Mouse (Mus musculus) embryonic facial prominence, embryonic 14.5 days (tissue): ENCODE measurements around the gene Mtr. TPM values are rescaled to one million over a fixed set of nuclear protein-coding genes. Genes with fewer than 3 reads are reported as not detected.

Experiments used
- ATAC-seq: fragments of 200-750 bp; cut with Nextera tagmentation; 2 replicates; pipeline ENCODE4 v1.8.0; 2017; ENCODE audit warnings: low read depth, moderate number of reproducible peaks, moderate TSS enrichment
- DNase-seq: peaks from one replicate; pipeline ENCODE4 v3.0.0-alpha.2; 2015; ENCODE audit warnings: low spot score
- H3K27ac ChIP-seq: fragments of 300-500 bp; sonication (generic); replicated peaks from 2 replicates; pipeline ENCODE4 v1.5.1; 2014; ENCODE audit warnings: low read depth, mild to moderate bottlenecking, low read length, moderate library complexity
- H3K27me3 ChIP-seq: fragments of 300-500 bp; sonication (generic); replicated peaks from 2 replicates; pipeline ENCODE4 v1.6.1; 2014; ENCODE audit warnings: low read length; ENCODE audit not compliant: control insufficient read depth, insufficient read depth
- H3K36me3 ChIP-seq: fragments of 300-500 bp; sonication (generic); 2 replicates; pipeline ENCODE4 v1.6.1; 2014; ENCODE audit warnings: low read length, mixed read lengths; ENCODE audit not compliant: control insufficient read depth, insufficient read depth
- H3K4me1 ChIP-seq: fragments of 300-500 bp; sonication (generic); 2 replicates; pipeline ENCODE4 v1.6.1; 2014; ENCODE audit warnings: antibody characterized with exemption, low read length; ENCODE audit not compliant: control insufficient read depth, insufficient read depth
- H3K4me2 ChIP-seq: fragments of 300-500 bp; sonication (generic); 2 replicates; pipeline ENCODE4 v1.6.1; 2014; ENCODE audit warnings: low read depth, mild to moderate bottlenecking, low read length, moderate library complexity, mixed read lengths
- H3K4me3 ChIP-seq: fragments of 300-500 bp; sonication (generic); 2 replicates; pipeline ENCODE4 v1.5.1; 2014; ENCODE audit warnings: low read depth, mild to moderate bottlenecking, low read length
- H3K9ac ChIP-seq: fragments of 300-500 bp; sonication (generic); 2 replicates; pipeline ENCODE4 v1.6.1; 2014; ENCODE audit warnings: low read depth, mild to moderate bottlenecking, low read length, moderate library complexity, mixed read lengths
- H3K9me3 ChIP-seq: fragments of 300-500 bp; sonication (generic); 2 replicates; pipeline ENCODE4 v1.6.1; 2016; ENCODE audit warnings: low read length; ENCODE audit not compliant: control insufficient read depth
- whole genome bisulfite sequencing: fragments of 180-500 bp; shearing (Covaris S2); extraction: QIAGEN DNeasy Blood & Tissue Kit; methylation state at CpG from one replicate; pipeline ENCODE4 v1.1.7; 2014; 5-methylcytosine and 5-hydroxymethylcytosine counted together
- polyA plus RNA-seq: library from polyadenylated mRNA; unstranded; fragments of >200 nt; fragmentation: Nextera tagmentation; extraction: Ambion mirVana; gene quantifications from 2 replicates; pipeline ENCODE4 v1.2.1, GENCODE M21; 2014

The Mtr gene
- polyA plus RNA-seq, 1 experiment from 2014 or later, result 20.5 TPM

DNA sequence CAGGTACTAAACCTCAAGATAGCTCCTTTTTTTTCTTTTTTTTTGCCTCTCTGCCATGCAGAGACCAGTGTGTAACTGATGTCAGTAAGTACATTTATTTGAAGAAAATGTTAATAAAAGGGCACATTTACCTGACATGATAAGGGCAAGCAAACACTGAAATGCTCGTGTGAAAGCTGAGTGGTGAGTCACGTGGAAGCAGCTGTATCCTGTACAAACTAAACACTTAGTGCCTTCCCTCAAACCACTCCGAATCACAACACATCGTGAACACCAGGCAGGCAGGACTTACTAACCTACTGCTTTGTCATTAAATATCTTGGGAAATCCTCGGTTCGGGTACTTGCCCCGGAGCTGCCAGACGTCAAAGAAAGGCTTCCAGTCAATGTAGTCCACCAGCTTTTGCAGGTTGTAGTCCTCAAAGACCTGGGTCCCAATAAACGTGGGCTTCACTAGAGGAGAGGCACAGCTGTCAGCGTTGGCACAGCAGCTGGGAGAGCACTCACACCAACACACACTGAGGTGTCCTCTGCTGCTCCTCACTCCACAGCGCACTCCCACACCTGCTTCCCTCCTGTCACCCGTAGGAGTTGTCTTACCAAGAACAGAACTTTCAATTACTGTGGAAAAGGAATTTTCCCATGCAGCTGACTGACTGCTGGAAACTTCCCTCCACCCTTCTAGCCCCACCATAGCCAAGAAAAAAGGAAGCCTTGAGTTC, 62.8 kb downstream of the Mtr start:
- H3K9me3 ChIP-seq, result no peaks in the 10 kb centered on the region
- H3K9ac ChIP-seq, result no peak overlapping the region
- no peak for ATAC-seq
- H3K4me3 ChIP-seq, result no peak overlapping the region
- peaks cover 81% of the 10 kb centered on the region for H3K36me3 ChIP-seq
- no peaks in the 10 kb centered on the region for H3K4me1 ChIP-seq
- WGBS, result 85% methylated on average over 12 of the region's 12 CpGs
- H3K27me3 ChIP-seq, result no peaks in the 10 kb centered on the region
- DNase-seq, result no peak
- no peak overlapping the region for H3K4me2 ChIP-seq
- no peak overlapping the region for H3K27ac ChIP-seq

DNA sequence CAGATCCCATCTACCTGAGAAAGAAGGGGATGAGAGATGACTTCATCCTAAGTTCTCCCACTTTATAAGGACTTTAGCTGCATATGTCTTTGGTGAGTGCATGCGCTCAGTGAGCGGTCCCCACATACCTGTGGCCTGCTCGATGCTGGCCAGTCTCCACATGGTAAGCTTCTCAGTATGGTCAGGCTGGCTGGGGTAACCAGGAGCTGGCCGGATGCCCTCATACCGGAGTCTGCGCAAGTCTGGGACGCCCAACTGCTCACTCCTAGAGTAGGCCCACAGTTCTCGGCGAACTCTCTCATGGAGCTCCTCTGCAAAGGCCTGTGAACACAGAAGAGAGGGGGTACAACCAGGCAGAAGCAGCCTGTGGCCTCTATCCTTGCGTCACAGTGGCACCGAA, 68.7 kb downstream of the Mtr start:
- no peak overlapping the region for H3K9ac ChIP-seq
- no peak overlapping the region for H3K27ac ChIP-seq
- no peak for ATAC-seq
- no peak for DNase-seq
- no peaks in the 10 kb centered on the region for H3K4me1 ChIP-seq
- H3K9me3 ChIP-seq, result no peaks in the 10 kb centered on the region
- no peaks in the 10 kb centered on the region for H3K27me3 ChIP-seq
- H3K4me3 ChIP-seq, result no peak overlapping the region
- no peak overlapping the region for H3K4me2 ChIP-seq
- H3K36me3 ChIP-seq, result peaks cover 76% of the 10 kb centered on the region
- WGBS, result 93% methylated on average over 11 of the region's 11 CpGs

DNA sequence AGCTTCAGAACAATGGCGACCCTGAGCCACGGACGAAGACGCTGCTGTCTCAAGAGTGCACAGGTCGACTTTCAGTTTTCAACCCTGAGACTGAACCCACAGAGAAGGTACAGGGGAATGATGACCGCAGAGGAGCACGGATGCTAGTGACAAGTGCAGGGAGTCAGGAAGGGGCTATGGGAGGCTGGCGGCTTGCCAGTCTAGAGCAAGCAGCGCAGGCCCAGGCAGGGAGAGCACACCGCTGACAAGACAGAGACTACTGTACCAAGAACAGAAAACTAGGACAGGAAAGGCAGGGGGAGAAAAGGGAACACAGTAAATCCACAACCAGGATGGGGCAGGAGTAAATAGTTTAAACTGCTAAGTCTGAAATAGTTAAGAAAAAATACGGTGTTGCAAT, 69.1 kb downstream of the Mtr start:
- 83% methylated on average over 11 of the region's 11 CpGs for WGBS
- H3K4me1 ChIP-seq, result no peaks in the 10 kb centered on the region
- H3K27me3 ChIP-seq, result no peaks in the 10 kb centered on the region
- no peak overlapping the region for H3K9ac ChIP-seq
- H3K27ac ChIP-seq, result no peak overlapping the region
- no peak overlapping the region for H3K4me2 ChIP-seq
- no peak overlapping the region for H3K4me3 ChIP-seq
- ATAC-seq (no peak), DNase-seq (no peak)
- H3K9me3 ChIP-seq, result no peaks in the 10 kb centered on the region
- peaks cover 71% of the 10 kb centered on the region for H3K36me3 ChIP-seq

DNA sequence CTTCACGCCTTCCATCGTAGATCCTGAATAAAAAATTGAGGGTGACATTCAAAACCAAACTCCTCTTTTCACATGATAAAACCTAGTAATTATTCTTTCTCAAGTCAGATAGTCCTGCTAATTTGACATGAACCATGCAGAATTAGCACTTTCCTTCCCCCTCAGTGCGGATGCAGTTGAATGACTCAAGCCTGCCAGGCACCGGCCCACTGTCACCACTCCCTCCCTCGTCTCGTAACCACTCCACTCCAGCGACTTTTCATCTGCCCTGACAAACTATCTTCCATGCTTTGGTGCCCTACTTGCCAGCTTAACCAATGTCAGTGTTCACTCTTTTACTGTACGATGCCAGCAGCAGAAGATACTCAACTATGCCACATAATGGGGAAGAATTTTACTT, 78.4 kb downstream of the Mtr start:
- DNase-seq (no peak), ATAC-seq (no peak)
- no peaks in the 10 kb centered on the region for H3K4me1 ChIP-seq
- no peak overlapping the region for H3K4me3 ChIP-seq
- H3K36me3 ChIP-seq, result 0 out of 2 replicates have a peak, but pooled peaks cover 2% of the 10 kb centered on the region
- no peaks in the 10 kb centered on the region for H3K9me3 ChIP-seq
- H3K4me2 ChIP-seq, result no peak overlapping the region
- no peak overlapping the region for H3K9ac ChIP-seq
- WGBS, result 70% methylated on average over 8 of the region's 8 CpGs
- H3K27me3 ChIP-seq, result no peaks in the 10 kb centered on the region
- no peak overlapping the region for H3K27ac ChIP-seq

DNA sequence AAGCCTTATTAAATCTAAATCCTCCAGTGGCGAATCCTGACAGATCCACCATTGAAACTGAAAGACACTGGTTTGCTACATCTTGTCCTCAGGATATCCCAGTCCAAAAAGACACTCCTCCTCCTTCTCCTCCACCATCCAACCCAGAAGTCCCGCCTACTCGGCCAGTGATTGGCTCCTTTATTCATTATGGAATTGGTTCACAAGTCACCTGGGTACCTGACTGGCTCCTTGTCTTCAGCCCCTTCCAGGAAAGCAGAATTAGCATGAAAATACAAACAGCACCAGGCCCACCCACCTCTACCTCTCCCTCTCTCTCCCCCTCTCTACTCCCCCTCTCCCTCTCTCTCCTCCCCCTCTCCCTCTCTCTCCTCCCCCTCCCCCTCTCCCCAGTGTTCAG, 81.2 kb downstream of the Mtr start:
- Histone ChIP-seq H3K9ac (no peak overlapping the region), H3K27ac (no peak overlapping the region), H3K4me1 (no peaks in the 10 kb centered on the region), H3K9me3 (no peaks in the 10 kb centered on the region), H3K4me2 (no peak overlapping the region), H3K27me3 (no peaks in the 10 kb centered on the region), H3K4me3 (no peak overlapping the region), H3K36me3 (no peaks in the 10 kb centered on the region)
- DNase-seq (no peak), ATAC-seq (no peak)
- 40% methylated on average over 3 of the region's 3 CpGs for WGBS

DNA sequence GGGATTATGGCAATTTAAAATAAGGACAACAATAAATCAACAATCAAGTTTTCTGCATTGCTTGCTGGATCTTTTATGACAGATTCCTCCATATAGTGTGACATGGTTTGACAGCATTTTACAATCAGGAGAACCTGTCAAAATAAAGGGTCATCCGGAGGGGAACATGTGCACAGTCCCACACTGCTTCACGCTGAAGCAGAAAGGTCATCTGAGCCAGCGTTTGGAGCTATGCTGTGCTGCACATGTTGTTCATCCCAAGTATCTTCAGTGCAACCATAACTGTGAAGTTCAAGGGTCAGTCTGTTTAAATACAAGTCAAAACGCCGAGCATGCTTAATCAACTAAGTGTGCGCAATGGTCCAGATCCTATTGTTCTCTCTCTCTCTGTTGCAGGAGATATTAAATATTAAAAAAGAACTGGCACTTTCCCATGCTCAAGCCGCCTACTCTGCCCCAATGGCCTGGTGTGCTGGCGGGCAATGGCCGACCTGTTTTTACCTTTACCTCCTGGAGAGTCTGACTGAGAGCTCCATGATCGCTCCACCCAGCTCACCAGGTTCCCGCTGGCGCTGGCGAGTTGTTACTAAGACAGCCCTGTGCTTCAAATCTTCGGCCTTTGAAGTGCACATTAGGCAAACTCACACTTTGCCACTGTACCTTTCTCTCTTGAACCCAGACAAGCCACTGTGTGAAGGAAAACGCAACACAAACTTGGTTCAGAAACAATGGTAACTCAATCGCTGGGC, 81.8 kb downstream of the Mtr start:
- no peaks in the 10 kb centered on the region for H3K9me3 ChIP-seq
- no peaks in the 10 kb centered on the region for H3K4me1 ChIP-seq
- 36% methylated on average over 16 of the region's 16 CpGs for WGBS
- no peaks in the 10 kb centered on the region for H3K27me3 ChIP-seq
- H3K4me2 ChIP-seq, result no peak overlapping the region
- no peak overlapping the region for H3K27ac ChIP-seq
- DNase-seq, result no peak
- no peak overlapping the region for H3K4me3 ChIP-seq
- H3K36me3 ChIP-seq, result no peaks in the 10 kb centered on the region
- H3K9ac ChIP-seq, result no peak overlapping the region
- peak; percentile 45; the same call in 1 of the 2 replicates for ATAC-seq

DNA sequence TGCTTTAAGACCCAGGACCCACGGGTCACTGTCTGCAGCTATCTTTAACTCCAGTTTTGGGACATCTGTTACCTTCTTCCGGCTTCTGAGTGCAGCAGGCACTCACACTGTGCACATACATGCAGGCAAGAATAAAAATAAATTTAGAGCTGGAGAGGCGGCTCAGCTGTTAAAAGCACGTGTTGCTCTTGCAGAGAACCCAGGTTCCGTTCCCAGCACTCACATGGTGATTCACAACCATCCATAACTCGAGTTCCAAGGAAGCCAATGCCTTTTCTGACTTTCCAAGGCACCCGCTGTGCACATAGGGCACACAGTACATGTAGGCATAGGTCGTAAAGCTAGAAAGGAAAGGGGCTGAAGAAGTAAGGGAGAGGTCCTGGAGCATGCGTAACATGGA, 90.6 kb downstream of the Mtr start:
- 80% methylated on average over 9 of the region's 9 CpGs for WGBS
- ATAC-seq (no peak), DNase-seq (no peak)
- H3K27me3 ChIP-seq, result no peaks in the 10 kb centered on the region
- H3K4me3 ChIP-seq, result no peak overlapping the region
- H3K9ac ChIP-seq, result no peak overlapping the region
- H3K4me2 ChIP-seq, result no peak overlapping the region
- H3K27ac ChIP-seq, result no peak overlapping the region
- no peaks in the 10 kb centered on the region for H3K9me3 ChIP-seq
- H3K4me1 ChIP-seq, result no peaks in the 10 kb centered on the region
- no peaks in the 10 kb centered on the region for H3K36me3 ChIP-seq

DNA sequence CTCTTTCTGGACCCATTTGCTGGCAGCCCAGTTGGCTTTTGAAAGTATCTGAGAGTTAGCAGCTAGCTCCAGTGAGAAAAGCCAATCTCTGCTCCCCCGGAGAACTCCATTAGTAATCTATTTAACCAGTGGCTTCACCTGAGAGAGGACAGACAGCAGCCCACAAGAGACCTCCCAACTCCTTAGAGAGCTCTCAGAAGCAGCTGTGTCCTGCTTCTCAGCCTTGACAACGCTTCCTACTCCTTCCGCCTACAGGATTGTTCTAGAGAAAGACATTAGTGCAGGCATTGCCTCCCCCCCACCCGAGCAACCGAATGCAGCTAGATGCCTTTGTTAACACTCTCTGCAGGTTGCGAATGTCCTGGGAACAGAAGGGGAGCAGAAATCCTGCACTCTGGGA, 91.5 kb downstream of the Mtr start:
- no peak overlapping the region for H3K4me3 ChIP-seq
- no peaks in the 10 kb centered on the region for H3K36me3 ChIP-seq
- H3K27me3 ChIP-seq, result no peaks in the 10 kb centered on the region
- H3K27ac ChIP-seq, result no peak overlapping the region
- no peaks in the 10 kb centered on the region for H3K9me3 ChIP-seq
- no peak overlapping the region for H3K9ac ChIP-seq
- 30% methylated on average over 6 of the region's 6 CpGs for WGBS
- H3K4me1 ChIP-seq, result no peaks in the 10 kb centered on the region
- H3K4me2 ChIP-seq, result no peak overlapping the region
- DNase-seq (peak; percentile 19), ATAC-seq (no peak; the same call in 1 of the 2 replicates)
